Mouse (Mus musculus): ENCODE results near the gene Atp6v1d.
A peak's percentile ranks its signal among the peaks of the same experiment; 100 is the strongest.

Atp6v1d gene

GRCm38 (mm10) chr12:78861496-78862253, at the start of gene Atp6v1d, which contains the start of gene Eif2s1:
Atp6v1d (minus strand) TSS chr12:78861638.
Eif2s1 (plus strand) TSS chr12:78861819.
- DNase-seq (ENCODE audit: low spot score in 2 of 2), result peak; percentile 98 to 99

GRCm38 (mm10) chr12:78910684-78911461, 49.4 kb upstream of the Atp6v1d start:
- DNase-seq (ENCODE audit: low spot score in 2 of 2), result no peak

DNA sequence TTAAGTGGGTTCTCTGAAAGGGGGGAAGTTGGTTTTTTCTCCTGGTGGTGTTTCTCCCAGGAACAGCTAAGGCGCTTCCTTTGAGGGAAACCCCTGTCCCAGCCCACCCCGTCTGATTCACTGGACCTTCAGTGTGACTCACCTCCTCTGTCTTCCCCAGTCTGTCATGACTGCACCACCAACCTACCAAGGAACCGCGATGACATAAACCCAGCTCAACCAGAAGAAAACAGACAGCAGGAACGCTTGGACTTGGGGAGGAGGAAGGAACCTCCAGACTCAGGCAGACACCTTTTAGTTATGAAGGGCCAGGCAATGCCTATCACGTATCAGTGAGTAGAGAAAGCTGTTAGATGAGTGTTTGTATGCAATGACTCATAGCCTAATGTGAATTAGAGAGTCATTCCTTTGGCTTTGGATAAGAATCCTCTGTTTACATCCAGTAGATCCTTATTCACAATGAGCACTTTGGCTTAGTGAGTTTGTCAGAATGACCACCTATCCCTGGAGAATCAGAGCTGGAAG, 46.7 kb upstream of the Atp6v1d start:
- no peak for DNase-seq (ENCODE audit: low spot score in 2 of 2)

DNA sequence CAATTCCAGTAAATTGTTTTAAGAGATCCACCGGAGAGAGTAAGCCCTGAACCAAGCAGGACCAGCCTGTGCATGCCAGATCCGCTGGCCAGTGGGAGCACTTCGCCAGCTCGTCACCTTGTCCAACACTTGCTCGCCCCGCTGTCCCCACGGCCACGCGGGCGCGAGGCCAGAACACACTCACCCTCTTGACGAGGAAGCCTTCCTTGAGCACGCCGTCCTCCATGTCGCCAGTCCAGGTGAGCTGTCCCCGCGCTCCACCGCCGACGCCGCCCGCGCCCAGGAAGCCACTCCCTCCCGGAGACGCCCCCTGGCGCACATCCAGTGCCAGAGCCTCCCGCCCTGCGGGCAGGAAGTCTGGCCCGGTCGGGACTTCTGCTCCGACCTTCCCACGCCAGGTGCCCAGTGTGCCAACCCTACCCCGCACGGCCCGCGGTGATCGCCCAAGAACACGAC, 45.3 kb upstream of the Atp6v1d start, which contains the start of gene Plek2:
Gene Plek2 (minus strand): TSS at position 258 of the 456 bp plus-strand sequence.
- DNase-seq (ENCODE audit: low spot score in 2 of 2), result peak; percentile 11 to 38

GRCm38 (mm10) chr12:78904499-78904898, 43.1 kb upstream of the Atp6v1d start:
- DNase-seq (ENCODE audit: low spot score in 2 of 2), result no peak

DNA sequence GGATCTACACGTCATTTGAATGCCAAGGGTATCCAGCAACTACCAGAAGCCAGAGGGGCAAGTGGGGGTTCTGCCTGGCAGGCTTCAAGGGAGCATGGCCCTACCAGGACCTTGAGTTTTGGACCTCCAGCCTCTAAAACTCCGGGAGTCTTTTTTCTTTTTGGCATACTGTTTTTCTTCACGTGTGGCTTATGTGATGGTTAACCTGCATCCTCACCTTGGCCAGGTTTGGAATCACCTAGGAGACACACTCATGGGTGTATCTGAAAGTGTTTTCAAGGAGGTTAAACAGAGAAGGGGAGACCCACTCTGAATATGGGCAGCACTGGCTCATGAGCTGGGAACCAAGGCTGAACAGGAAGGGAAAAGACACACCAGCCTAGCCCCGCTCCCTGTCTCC, 41.9 kb upstream of the Atp6v1d start:
- DNase-seq (ENCODE audit: low spot score in 2 of 2), result no peak

DNA sequence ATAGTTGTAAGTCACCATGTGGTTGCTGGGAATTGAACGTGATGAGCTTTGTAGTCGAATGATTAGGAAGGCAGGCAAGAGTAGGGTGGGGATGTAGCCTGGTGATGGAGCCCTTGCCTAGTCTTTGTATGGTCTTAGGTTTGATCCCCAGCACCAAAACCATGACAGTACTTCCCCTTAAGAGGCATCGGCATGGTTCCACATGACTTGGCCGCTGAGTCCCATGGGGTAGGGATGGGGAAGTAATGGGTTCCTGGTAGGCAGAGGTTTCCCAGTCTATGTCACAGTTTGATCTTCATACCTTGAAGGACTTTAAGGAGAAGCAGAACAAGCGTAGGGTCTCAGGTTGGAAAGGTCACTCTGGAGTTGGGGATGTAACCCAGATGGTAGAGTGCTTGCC, 40.0 kb upstream of the Atp6v1d start:
- DNase-seq (ENCODE audit: low spot score in 2 of 2), result peak in 1 of 2 experiments; percentile 49

GRCm38 (mm10) chr12:78897861-78898260, 36.4 kb upstream of the Atp6v1d start:
- no peak for DNase-seq (ENCODE audit: low spot score in 2 of 2)

DNA sequence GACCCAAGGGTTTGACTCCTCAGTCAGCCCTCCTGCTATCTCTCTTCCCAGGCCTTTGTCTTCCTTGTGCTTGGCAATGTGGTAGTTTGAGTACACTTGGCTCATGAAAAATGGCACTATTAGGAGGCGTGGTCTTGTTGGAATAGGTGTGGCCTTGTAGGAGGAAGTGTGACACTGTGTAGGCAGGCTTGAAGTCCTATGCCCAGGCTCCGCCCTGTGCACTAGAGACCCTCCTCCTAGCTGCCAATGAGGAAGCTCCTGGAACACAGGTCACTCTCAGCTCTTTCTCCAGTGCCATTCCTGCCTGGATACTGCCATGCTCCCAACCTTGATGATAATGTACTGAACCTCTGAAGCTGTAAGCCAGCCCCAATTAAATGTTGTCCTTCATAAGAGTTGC, 29.7 kb upstream of the Atp6v1d start:
- no peak for DNase-seq (ENCODE audit: low spot score in 2 of 2)

DNA sequence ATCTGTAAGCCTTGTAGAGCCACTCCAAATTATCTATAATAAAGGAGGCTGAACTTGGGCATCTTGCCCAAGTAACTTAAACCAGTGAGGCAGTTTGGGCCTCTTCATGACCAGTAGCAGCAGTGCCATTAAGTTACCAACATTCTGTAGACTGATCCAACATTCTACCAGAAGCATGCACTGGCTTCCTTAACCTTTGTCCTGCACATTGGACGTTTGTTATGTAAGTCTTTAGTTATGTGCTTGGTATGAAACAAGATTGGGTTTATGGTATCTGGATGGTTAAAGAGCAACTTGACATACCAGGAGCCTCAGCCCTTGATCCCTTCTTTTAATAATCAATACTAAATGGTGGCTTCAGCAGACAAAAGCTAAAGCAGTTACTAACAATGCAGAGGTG, 28.6 kb upstream of the Atp6v1d start:
- no peak for DNase-seq (ENCODE audit: low spot score in 2 of 2)

GRCm38 (mm10) chr12:78874581-78874980, 13.1 kb upstream of the Atp6v1d start:
- no peak for DNase-seq (ENCODE audit: low spot score in 2 of 2)

GRCm38 (mm10) chr12:78868115-78868514, 6.7 kb upstream of the Atp6v1d start:
- no peak for DNase-seq (ENCODE audit: low spot score in 2 of 2)

GRCm38 (mm10) chr12:78865434-78865833, 4.0 kb upstream of the Atp6v1d start:
- DNase-seq (ENCODE audit: low spot score in 2 of 2), result peak; percentile 18 to 24

GRCm38 (mm10) chr12:78862254-78862730, 854 bp upstream of the Atp6v1d start:
- DNase-seq (ENCODE audit: low spot score in 2 of 2), result no peak

DNA sequence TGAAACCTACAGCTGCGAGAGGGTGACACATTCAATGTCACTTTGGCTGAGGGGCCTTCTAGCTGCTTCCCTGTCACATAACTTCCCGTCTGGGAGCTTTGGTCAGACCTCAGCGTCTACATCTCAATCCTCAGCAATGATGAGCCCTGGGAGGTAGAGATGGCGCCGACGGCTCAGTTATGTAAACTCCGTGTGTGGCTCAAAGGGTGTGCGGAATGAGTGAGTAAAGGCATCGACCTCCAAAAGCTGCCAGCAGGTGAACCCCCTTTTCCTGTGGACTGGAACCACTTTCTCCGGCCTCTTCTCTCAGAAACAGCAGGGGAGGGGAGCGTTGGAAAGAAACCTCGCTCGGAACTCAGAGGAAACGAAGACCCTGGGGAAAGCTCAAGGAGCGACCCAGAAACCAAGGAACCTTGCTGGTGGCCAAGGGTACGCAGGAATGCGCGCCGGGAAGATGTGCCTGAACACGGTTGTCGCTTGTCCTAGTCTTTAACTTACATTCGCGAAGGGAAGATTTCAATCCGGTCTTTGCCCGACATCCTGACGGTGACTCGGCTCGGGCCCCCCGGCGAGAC, 430 bp downstream of the Atp6v1d start:
- DNase-seq (ENCODE audit: low spot score in 2 of 2), result no peak

DNA sequence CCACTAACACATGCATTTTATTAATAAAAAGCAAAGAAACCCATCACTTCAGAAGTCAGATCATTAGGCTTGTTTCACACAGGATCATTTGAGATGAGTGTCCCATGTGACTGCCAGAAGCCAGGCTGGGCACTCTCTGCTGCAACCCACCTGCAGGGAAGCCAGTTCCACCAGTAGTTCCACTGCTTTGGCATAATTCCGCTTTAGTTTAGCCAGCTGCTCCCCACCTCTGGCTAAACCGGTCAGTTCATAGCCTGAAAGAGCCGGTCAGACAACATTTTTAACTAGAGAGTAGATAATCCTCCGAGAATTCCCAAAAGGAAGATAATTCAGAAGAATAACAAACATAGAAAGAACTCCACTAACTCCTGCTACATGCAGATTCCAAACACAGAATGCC, 13.2 kb downstream of the Atp6v1d start:
- DNase-seq (ENCODE audit: low spot score in 2 of 2), result no peak

GRCm38 (mm10) chr12:78842429-78842828, 19.0 kb downstream of the Atp6v1d start:
- DNase-seq (ENCODE audit: low spot score in 2 of 2), result no peak

GRCm38 (mm10) chr12:78839906-78840305, 21.5 kb downstream of the Atp6v1d start:
- DNase-seq (ENCODE audit: low spot score in 2 of 2), result no peak

- no peak for DNase-seq (ENCODE audit: low spot score in 2 of 2)
These were observed 26.9 kb downstream of the Atp6v1d start for GRCm38 (mm10) chr12:78834496-78834895.

DNA sequence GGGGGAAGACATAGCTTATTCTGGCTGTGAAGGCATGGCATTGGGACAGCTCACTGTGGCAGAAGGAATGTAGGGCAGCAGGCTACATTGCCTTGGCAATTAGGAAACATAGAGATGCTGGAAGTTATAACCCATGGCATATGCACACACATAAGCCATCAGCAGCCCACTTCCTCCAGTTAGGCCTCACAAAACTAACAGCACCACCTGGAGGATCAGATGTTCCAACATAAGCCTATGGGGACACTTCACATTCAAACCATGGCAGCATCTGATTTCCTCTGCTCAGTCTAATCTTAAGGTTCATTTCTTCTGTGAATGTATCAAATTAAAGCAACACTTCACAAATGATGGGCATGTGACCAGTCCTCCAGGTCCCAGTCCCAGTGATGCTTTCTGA, 47.0 kb downstream of the Atp6v1d start:
- no peak for DNase-seq (ENCODE audit: low spot score in 2 of 2)

DNA sequence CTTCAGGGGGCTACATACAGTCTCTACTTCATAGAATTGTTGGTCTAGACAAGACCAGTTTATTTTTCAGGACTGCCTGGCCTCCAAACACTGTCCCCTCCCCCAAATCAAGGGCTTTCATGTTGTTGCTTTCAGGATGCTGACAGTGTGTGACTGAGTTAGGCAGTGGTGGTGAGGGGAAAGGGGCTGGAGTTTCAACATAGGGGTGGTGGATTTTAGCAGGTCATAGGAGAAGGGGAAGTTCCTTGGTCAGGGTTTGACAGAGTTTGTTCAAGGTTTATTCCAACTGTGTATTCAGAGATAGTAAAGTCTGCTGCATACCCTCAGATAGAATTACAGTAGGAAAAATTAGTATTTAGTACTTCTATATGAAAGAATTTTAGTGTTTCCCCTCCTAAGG, 59.6 kb downstream of the Atp6v1d start:
- DNase-seq (ENCODE audit: low spot score in 2 of 2), result no peak

DNA sequence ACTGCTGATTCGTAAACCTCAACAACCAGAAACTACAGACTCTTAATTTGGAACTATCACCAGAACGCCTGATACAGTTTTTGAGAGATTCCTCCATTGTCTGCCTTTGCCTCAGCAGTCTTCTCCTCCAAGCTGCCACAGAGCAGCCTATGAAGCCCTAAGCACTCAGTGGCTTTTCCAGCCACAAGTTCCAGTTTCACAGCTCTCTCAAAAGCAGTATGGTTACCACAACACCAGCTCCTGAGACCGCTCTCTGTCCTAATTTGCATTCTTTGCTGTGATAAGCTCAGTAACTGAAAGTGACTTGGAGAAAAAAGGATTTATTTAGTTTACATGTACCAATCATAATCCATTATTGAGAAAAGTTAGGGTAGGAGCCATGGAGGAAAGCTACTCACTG, 61.4 kb downstream of the Atp6v1d start:
- peak in 1 of 2 experiments; percentile 3 for DNase-seq (ENCODE audit: low spot score in 2 of 2)
